Mouse (Mus musculus) spleen, adult 2 months (tissue): ENCODE measurements at regions not wholly inside any gene's neighbourhood (a gene's known extent, or its start where the extent isn't known, plus 50 kb on each side); places are given as distances from the start of the nearest gene placed in this dataset.

ENCODE experiments used
- CTCF ChIP-seq: fragments of 200-500 bp; IDR thresholded peaks from 2 replicates; pipeline ENCODE4 v1.5.1; 2011; ENCODE audit warnings: mild to moderate bottlenecking, inconsistent platforms; ENCODE audit not compliant: insufficient read depth, insufficient read length, insufficient replicate concordance; ENCODE audit errors: extremely low read depth
- POLR2A ChIP-seq: fragments of 200-500 bp; IDR thresholded peaks from 2 replicates; pipeline ENCODE4 v1.6.1; 2011; ENCODE audit warnings: low read depth, low read length, inconsistent platforms

DNA sequence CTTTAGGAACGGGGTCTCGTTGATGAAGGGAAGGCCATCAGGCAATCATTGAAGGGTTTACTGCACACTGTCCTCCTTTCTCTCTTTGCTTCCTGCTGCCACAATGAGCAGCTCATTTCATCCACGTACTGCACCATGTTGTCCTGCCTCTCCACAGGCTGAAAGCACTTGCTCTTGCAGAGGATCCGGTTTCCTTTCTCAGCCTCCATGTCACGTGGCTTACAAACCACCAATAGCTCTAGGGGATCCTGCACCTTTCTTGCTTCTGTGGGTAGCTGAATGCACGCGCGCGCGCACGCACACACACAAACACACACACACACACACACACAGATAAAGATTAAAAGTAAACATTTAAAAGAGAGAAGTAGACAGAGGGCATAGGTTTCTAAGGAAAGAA lies 108.9 kb upstream of the Tns3 start:
- no peak for TF ChIP-seq CTCF
- TF ChIP-seq POLR2A = no peak
